Mouse (Mus musculus): ENCODE data around the gene Dock2.

DNA sequence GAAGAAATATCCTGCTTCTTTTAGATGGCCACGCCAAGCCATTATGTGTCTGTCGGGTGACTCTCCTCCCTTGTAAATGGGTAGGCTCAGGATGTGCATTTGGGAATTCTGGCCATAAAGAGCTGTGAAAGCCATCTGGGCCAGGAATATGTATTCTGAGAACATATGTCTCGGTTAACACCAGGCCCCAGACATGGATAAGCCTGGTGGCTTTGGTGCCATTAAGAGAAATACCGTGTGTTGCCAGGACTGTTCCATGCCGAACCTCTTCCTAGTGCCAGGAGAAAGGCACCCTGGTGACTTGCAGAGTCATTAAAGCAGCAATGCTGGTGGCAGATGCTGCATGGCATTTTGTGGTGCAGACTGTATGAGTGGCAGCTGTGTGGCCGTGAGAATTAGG, 406.0 kb downstream of the Dock2 start:
- TF ChIP-seq CTCF (IDR thresholded peaks at IDR 0.05; ENCODE audit: low read depth): no peak
- no peak for TF ChIP-seq EP300 (IDR thresholded peaks at IDR 0.05; ENCODE audit: low read depth)

Measured in liver, postnatal 0 days (tissue).